Mouse (Mus musculus): ENCODE results near the gene Kcnq1.

DNA sequence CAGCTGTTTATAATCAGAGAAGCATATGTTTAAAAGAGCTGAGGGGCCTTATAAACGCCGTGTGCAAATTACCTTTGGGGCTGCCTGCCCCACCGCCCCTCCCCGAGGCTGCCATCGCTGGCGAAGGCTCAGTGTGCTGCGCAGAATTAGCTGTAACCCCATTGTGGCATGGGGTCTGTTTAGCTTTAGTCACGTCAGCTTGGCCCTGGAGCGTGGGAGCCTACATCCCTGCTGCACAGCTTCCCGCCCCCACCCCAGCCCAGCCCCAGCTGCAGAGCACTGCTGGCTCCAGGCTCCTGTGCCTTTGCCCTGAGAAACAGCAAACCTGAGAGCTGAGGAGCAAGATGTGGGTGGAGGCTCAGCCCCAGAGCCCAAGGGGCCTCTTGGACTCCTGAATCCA lies 199.6 kb downstream of the Kcnq1 start:
- TF ChIP-seq GATA1 (IDR thresholded peaks at IDR 0.05; ENCODE audit: low read length), result no peak
- TF ChIP-seq TAL1 (IDR thresholded peaks at IDR 0.05; ENCODE audit: low read length), result no peak
